Mouse (Mus musculus) right cerebral cortex, postnatal 10 days (tissue): ENCODE results near the gene Tmem263.

ENCODE experiments used
- DNase-seq, 2 experiments: peaks; one replicate each; pipeline ENCODE4 v3.0.0; 2021; ENCODE audit warnings: low spot score in 2 of 2

Gene Tmem263

GRCm38 (mm10) chr10:85102247-85103084, at the start of gene Tmem263, which contains the start of gene Fhl4:
Gene Tmem263, plus strand, starts transcription at chr10:85102627.
Gene Fhl4, minus strand, starts transcription at chr10:85102495.
- DNase-seq, result peak; percentile 92 to 93

GRCm38 (mm10) chr10:85054876-85055275, 47.6 kb upstream of the Tmem263 start:
- DNase-seq, result no peak

- no peak for DNase-seq
These were observed 30.7 kb upstream of the Tmem263 start for GRCm38 (mm10) chr10:85071605-85072152.

GRCm38 (mm10) chr10:85101841-85102240, 586 bp upstream of the Tmem263 start:
- DNase-seq, result peak; percentile 46

- DNase-seq, result peak; percentile 50 to 53
These were observed 858 bp downstream of the Tmem263 start for GRCm38 (mm10) chr10:85103085-85103885.

- no peak for DNase-seq
These were observed 12.0 kb downstream of the Tmem263 start for GRCm38 (mm10) chr10:85114409-85114808.

- no peak for DNase-seq
These were observed 22.8 kb downstream of the Tmem263 start for GRCm38 (mm10) chr10:85125184-85125583.

- peak; percentile 98 to 99 for DNase-seq
These were observed 25.2 kb downstream of the Tmem263 start, which contains the start of gene Mterf2 for GRCm38 (mm10) chr10:85127395-85128287. Gene Mterf2, minus strand, starts transcription at chr10:85128027.

GRCm38 (mm10) chr10:85128453-85128852, 26.0 kb downstream of the Tmem263 start:
- no peak for DNase-seq

- DNase-seq, result no peak
These were observed 34.1 kb downstream of the Tmem263 start for GRCm38 (mm10) chr10:85136573-85136972.

- no peak for DNase-seq
These were observed 39.0 kb downstream of the Tmem263 start for GRCm38 (mm10) chr10:85141465-85141864.

GRCm38 (mm10) chr10:85146282-85146681, 43.9 kb downstream of the Tmem263 start:
- no peak for DNase-seq

GRCm38 (mm10) chr10:85149226-85149625, 46.8 kb downstream of the Tmem263 start:
- no peak for DNase-seq

- DNase-seq, result peak; percentile 58 to 78
These were observed 51.8 kb downstream of the Tmem263 start for GRCm38 (mm10) chr10:85154195-85154594.

GRCm38 (mm10) chr10:85157451-85157850, 55.0 kb downstream of the Tmem263 start:
- DNase-seq, result no peak

- no peak for DNase-seq
These were observed 57.7 kb downstream of the Tmem263 start for GRCm38 (mm10) chr10:85159989-85160619.

GRCm38 (mm10) chr10:85161745-85162351, 59.4 kb downstream of the Tmem263 start:
- DNase-seq, result no peak

- no peak for DNase-seq
These were observed 62.4 kb downstream of the Tmem263 start for GRCm38 (mm10) chr10:85164791-85165190.

- no peak for DNase-seq
These were observed 62.9 kb downstream of the Tmem263 start for GRCm38 (mm10) chr10:85165306-85165705.
